Mouse (Mus musculus): Measurements from ENCODE around the gene Cdc45.

DNA sequence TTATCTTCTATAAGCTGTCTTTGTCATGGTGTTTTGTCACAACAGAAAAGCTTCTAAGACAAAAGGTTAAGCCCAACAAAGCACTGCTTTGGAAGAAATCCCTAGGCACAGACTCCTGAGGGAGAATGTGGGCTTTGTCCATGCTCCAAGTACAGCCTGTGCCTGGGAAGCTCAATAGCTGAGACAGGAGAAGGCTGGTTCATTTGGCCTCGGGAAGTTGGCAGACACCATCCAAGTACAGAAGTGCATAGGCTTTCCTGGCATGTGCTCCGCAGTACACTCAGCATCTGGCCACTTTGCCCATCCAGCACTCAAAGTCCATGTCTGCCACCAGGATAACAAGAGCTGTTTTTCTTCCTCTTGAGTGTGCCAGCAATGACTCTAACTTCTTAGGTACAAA lies 6.0 kb downstream of the Cdc45 start:
- TF ChIP-seq CTCF (IDR thresholded peaks at IDR 0.05; ENCODE audit: low read depth, low read length) (no peak), TAL1 (conservative IDR thresholded peaks at IDR 0.05; ENCODE audit: low read depth, low read length) (no peak), GATA1 (IDR thresholded peaks at IDR 0.05; ENCODE audit: borderline replicate concordance, low read length) (no peak)

Data from G1E (cell line).